Mouse (Mus musculus): ENCODE data around the gene Slc12a9.

DNA sequence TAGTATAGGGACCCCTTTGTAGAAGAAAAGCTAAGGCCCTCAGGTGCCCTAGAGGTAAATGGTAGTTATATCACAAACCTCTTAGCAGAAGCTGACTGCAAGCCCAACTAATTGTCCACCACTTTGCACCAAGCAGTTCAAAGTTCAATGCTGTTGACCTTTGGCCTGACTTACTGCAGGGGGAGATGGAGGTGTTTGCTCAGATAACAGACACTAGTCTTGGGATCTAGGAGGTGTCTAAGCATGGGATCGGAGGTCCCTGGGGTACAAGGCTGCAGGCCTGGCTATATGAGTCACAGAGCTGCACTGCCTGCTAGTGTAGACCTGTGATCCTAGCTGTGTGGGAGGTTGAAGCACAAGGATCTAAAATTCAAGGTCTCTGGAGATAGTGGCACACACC is 14.8 kb downstream of the Slc12a9 start:
- TF ChIP-seq GATA1 (IDR thresholded peaks at IDR 0.05; ENCODE audit: borderline replicate concordance, low read length) (no peak), FLI1 (IDR thresholded peaks at IDR 0.05; ENCODE audit: low read length) (no peak)
